Mouse (Mus musculus) CH12.LX (cell line): ENCODE data around the gene Apol7e.

Source experiments
- EP300 ChIP-seq: IDR thresholded peaks from 2 replicates; pipeline ENCODE4 v1.6.1; 2011; ENCODE audit warnings: low read length, improper control_type of control experiment
- NRF1 ChIP-seq: IDR thresholded peaks from 2 replicates; pipeline ENCODE4 v1.6.1; 2014; ENCODE audit warnings: low read depth, mild to moderate bottlenecking, inconsistent platforms, low read length, improper control_type of control experiment, moderate library complexity
- UBTF ChIP-seq: IDR thresholded peaks from 2 replicates; pipeline ENCODE4 v1.6.1; 2012; ENCODE audit warnings: low read depth, mild to moderate bottlenecking, inconsistent platforms, low read length, improper control_type of control experiment, moderate library complexity

DNA sequence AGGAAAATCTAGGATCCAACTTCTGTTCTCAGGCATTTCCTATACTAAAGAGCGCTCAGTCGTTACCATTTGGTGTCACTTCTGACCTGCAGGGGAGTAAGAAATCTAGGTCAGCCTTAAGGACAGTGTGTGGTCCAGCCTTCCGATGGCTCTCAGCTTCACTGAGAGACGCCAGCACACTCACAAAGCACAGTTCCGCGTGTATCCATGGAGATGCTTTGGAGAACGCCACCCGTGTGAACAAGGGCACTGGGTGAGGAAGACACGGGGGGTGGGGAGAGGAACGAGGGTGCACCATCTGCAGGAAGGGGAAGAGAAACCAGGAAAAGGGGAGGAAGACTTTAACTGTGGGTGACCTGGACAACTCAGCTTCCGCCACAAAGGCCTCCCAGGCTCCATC is 53.8 kb downstream of the Apol7e start:
- TF ChIP-seq EP300 (no peak), NRF1 (no peak), UBTF (no peak)
